Mouse (Mus musculus) MEL (cell line): ENCODE results near the gene Serinc5. TPM values are rescaled to one million over a fixed set of nuclear protein-coding genes. Genes with fewer than 3 reads are reported as not detected.

Experiments used
- DNase-seq: peaks from one replicate; pipeline ENCODE4 v3.0.0; 2011; ENCODE audit warnings: low read depth, low spot score
- H3K27ac ChIP-seq: 2 replicates; pipeline ENCODE4 v1.5.1; 2012; ENCODE audit warnings: low read depth, mild to moderate bottlenecking, control low read depth, low read length, moderate library complexity; ENCODE audit not compliant: control insufficient read depth
- H3K27me3 ChIP-seq, 2 experiments: fragments of 150-350 bp in 1 of 2; sonication (generic) in 1 of 2; 2 replicates each; pipeline ENCODE4 v1.6.1; 2012; ENCODE audit warnings: low read length in 2 of 2, mild to moderate bottlenecking in 2 of 2, improper control_type of control experiment in 1 of 2, moderate library complexity in 1 of 2; ENCODE audit not compliant: insufficient read depth in 2 of 2, control insufficient read depth in 1 of 2
- H3K36me3 ChIP-seq, 2 experiments: 2 replicates each; pipeline ENCODE4 v1.6.1; 2012 to 2014; ENCODE audit warnings: low read length in 2 of 2, improper control_type of control experiment in 1 of 2, inconsistent platforms in 1 of 2, mild to moderate bottlenecking in 1 of 2; ENCODE audit not compliant: insufficient read depth in 2 of 2, control insufficient read depth in 1 of 2
- H3K4me1 ChIP-seq, 2 experiments: fragments of 150-350 bp in 1 of 2; sonication (generic) in 1 of 2; 2 replicates each; pipeline ENCODE4 v1.6.1; 2012; ENCODE audit warnings: low read length in 2 of 2, improper control_type of control experiment in 1 of 2, mild to moderate bottlenecking in 1 of 2; ENCODE audit not compliant: insufficient read depth in 2 of 2, control insufficient read depth in 1 of 2
- H3K4me3 ChIP-seq, 2 experiments: fragments of 150-350 bp in 1 of 2; sonication (generic) in 1 of 2; 2 replicates each; pipeline ENCODE4 v1.5.1; 2012; ENCODE audit warnings: low read depth in 2 of 2, low read length in 2 of 2, mild to moderate bottlenecking in 2 of 2, moderate library complexity in 2 of 2, control low read depth in 1 of 2, improper control_type of control experiment in 1 of 2; ENCODE audit not compliant: control insufficient read depth in 1 of 2, insufficient read depth in 1 of 2
- H3K79me2 ChIP-seq: 2 replicates; pipeline ENCODE4 v1.6.1; 2012; ENCODE audit warnings: mild to moderate bottlenecking, low read length, moderate library complexity; ENCODE audit not compliant: control insufficient read depth, poor library complexity, insufficient read depth
- H3K9ac ChIP-seq: 2 replicates; pipeline ENCODE4 v1.6.1; 2012; ENCODE audit warnings: low read depth, mild to moderate bottlenecking, control low read depth, low read length, moderate library complexity; ENCODE audit not compliant: control insufficient read depth, poor library complexity, severe bottlenecking
- H3K9me3 ChIP-seq: fragments of 150-350 bp; sonication (generic); replicated peaks from 2 replicates; pipeline ENCODE4 v1.6.1; 2012; ENCODE audit warnings: mild to moderate bottlenecking, low read length, improper control_type of control experiment, moderate library complexity; ENCODE audit not compliant: insufficient read depth
- CHD1 ChIP-seq: IDR thresholded peaks from 2 replicates; pipeline ENCODE4 v1.6.1; 2012; ENCODE audit warnings: low read depth, mild to moderate bottlenecking, inconsistent platforms, low read length, improper control_type of control experiment
- CTCF ChIP-seq, 3 experiments: IDR thresholded peaks in 2 of 3; conservative IDR thresholded peaks in 1 of 3; 2 replicates each; pipeline ENCODE4 v1.5.1; 2011 to 2012; ENCODE audit warnings: low read length in 3 of 3, low read depth in 2 of 3, mild to moderate bottlenecking in 2 of 3, improper control_type of control experiment in 1 of 3, inconsistent platforms in 1 of 3, mixed read lengths in 1 of 3, moderate library complexity in 1 of 3; ENCODE audit not compliant: control insufficient read depth in 1 of 3, insufficient read depth in 1 of 3, poor library complexity in 1 of 3, severe bottlenecking in 1 of 3
- ELF1 ChIP-seq: IDR thresholded peaks from 2 replicates; pipeline ENCODE4 v1.6.1; 2014; ENCODE audit warnings: low read depth, mild to moderate bottlenecking, inconsistent platforms, low read length, improper control_type of control experiment, moderate library complexity
- KAT2A ChIP-seq: conservative IDR thresholded peaks from 2 replicates; pipeline ENCODE4 v1.6.1; 2012; ENCODE audit warnings: low read depth, low read length, improper control_type of control experiment, inconsistent platforms
- MAFK ChIP-seq: IDR thresholded peaks from 2 replicates; pipeline ENCODE4 v1.6.1; 2011; ENCODE audit warnings: low read depth, mild to moderate bottlenecking, low read length, improper control_type of control experiment, borderline replicate concordance
- MAX ChIP-seq: IDR thresholded peaks from 2 replicates; pipeline ENCODE4 v1.6.1; 2011; ENCODE audit warnings: low read length, improper control_type of control experiment
- MXI1 ChIP-seq: IDR thresholded peaks from 2 replicates; pipeline ENCODE4 v1.6.1; 2011; ENCODE audit warnings: mild to moderate bottlenecking, low read depth, low read length, improper control_type of control experiment
- MYC ChIP-seq: IDR thresholded peaks from 2 replicates; pipeline ENCODE4 v1.6.1; 2011; ENCODE audit warnings: low read depth, mild to moderate bottlenecking, low read length, improper control_type of control experiment, moderate library complexity
- NELFE ChIP-seq: IDR thresholded peaks from 2 replicates; pipeline ENCODE4 v1.6.1; 2011; ENCODE audit warnings: low read depth, low read length, improper control_type of control experiment
- POLR2AphosphoS2 ChIP-seq: IDR thresholded peaks from 2 replicates; pipeline ENCODE4 v1.6.1; 2011; ENCODE audit warnings: low read length, improper control_type of control experiment
- RAD21 ChIP-seq: IDR thresholded peaks from 2 replicates; pipeline ENCODE4 v1.6.1; 2011; ENCODE audit warnings: mild to moderate bottlenecking, low read depth, low read length, improper control_type of control experiment
- RCOR1 ChIP-seq: IDR thresholded peaks from 2 replicates; pipeline ENCODE4 v1.6.1; 2012; ENCODE audit warnings: low read depth, mild to moderate bottlenecking, inconsistent platforms, low read length, improper control_type of control experiment
- TBP ChIP-seq: IDR thresholded peaks from 2 replicates; pipeline ENCODE4 v1.8.0; 2011; ENCODE audit warnings: low read depth, low read length, improper control_type of control experiment
- TCF12 ChIP-seq: IDR thresholded peaks from 2 replicates; pipeline ENCODE4 v1.6.1; 2014; ENCODE audit warnings: low read depth, mild to moderate bottlenecking, inconsistent platforms, low read length, improper control_type of control experiment, moderate library complexity
- USF2 ChIP-seq, 2 experiments: IDR thresholded peaks; 2 replicates each; pipeline ENCODE4 v1.6.1; 2011 to 2012; ENCODE audit warnings: improper control_type of control experiment in 2 of 2, low read length in 2 of 2, borderline replicate concordance in 1 of 2, inconsistent platforms in 1 of 2, low read depth in 1 of 2, mild to moderate bottlenecking in 1 of 2; ENCODE audit not compliant: insufficient read depth in 1 of 2
- polyA plus RNA-seq, 2 experiments: library from polyadenylated mRNA; stranded (reverse) in 1 of 2; unstranded in 1 of 2; fragments of >175 nt in 1 of 2; fragments of >200 nt in 1 of 2; gene quantifications; 2 replicates each; pipeline versions ENCODE4 v1.2.1 to v1.2.4; 2012; ENCODE audit warnings: low replicate concordance in 2 of 2, low read depth in 1 of 2; ENCODE audit not compliant: insufficient read length in 2 of 2, insufficient read depth in 1 of 2, missing spikeins in 1 of 2
- total RNA-seq: library from RNA; depleted of rRNA; stranded (reverse); fragments of 300-350 nt; gene quantifications from 2 replicates; pipeline ENCODE4 v1.2.3, GENCODE M21; 2012

Serinc5 gene
- total and polyA plus RNA-seq, 3 experiments = 4.0 to 8.8 TPM; not detected in 1

GRCm38 (mm10) chr13:92649111-92649510 lies 38.2 kb downstream of the Serinc5 start:
- H3K9me3 ChIP-seq = no peaks in the 10 kb centered on the region
- H3K79me2 ChIP-seq = no peaks in the 10 kb centered on the region
- no peak overlapping the region for H3K9ac ChIP-seq
- TF ChIP-seq MAX = no peak
- TF ChIP-seq RCOR1 = no peak
- TF ChIP-seq RAD21 = no peak
- TF ChIP-seq NELFE = no peak
- H3K27me3 ChIP-seq = no peaks in the 10 kb centered on the region
- H3K27ac ChIP-seq = no peak overlapping the region
- peaks cover 2 to 3% of the 10 kb centered on the region in 2 experiments; a peak in 2 of 4 replicates for H3K4me1 ChIP-seq
- H3K36me3 ChIP-seq = no peaks in the 10 kb centered on the region
- H3K4me3 ChIP-seq = no peak overlapping the region
- DNase-seq = no peak

GRCm38 (mm10) chr13:92650956-92651355 lies 40.1 kb downstream of the Serinc5 start:
- H3K9ac ChIP-seq = no peak overlapping the region
- TF ChIP-seq CTCF (IDR thresholded peaks at IDR 0.05 in 2 of 3, conservative IDR thresholded peaks at IDR 0.05 in 1 of 3; ENCODE audit: control insufficient read depth in 1 of 3, insufficient read depth in 1 of 3, low read depth in 2 of 3, low read length in 3 of 3, poor library complexity in 1 of 3, severe bottlenecking in 1 of 3) (no peak), MAFK (no peak), MXI1 (no peak)
- H3K79me2 ChIP-seq = no peaks in the 10 kb centered on the region
- H3K4me1 ChIP-seq = peaks cover 2 to 3% of the 10 kb centered on the region in 2 experiments; a peak in 2 of 4 replicates
- H3K9me3 ChIP-seq = no peaks in the 10 kb centered on the region
- no peaks in the 10 kb centered on the region for H3K27me3 ChIP-seq
- no peak for DNase-seq
- H3K4me3 ChIP-seq = no peak overlapping the region
- H3K27ac ChIP-seq = no peak overlapping the region
- no peaks in the 10 kb centered on the region for H3K36me3 ChIP-seq

- Histone ChIP-seq H3K36me3 (no peaks in the 10 kb centered on the region), H3K9me3 (no peaks in the 10 kb centered on the region), H3K4me1 (peaks cover 2 to 3% of the 10 kb centered on the region in 2 experiments; a peak in 2 of 4 replicates), H3K27me3 (no peaks in the 10 kb centered on the region), H3K9ac (no peak overlapping the region), H3K79me2 (no peaks in the 10 kb centered on the region), H3K27ac (no peak overlapping the region), H3K4me3 (no peak overlapping the region)
- DNase-seq = no peak
- TF ChIP-seq CTCF (IDR thresholded peaks at IDR 0.05 in 2 of 3, conservative IDR thresholded peaks at IDR 0.05 in 1 of 3; ENCODE audit: control insufficient read depth in 1 of 3, insufficient read depth in 1 of 3, low read depth in 2 of 3, low read length in 3 of 3, poor library complexity in 1 of 3, severe bottlenecking in 1 of 3) (no peak), MYC (no peak), RCOR1 (no peak), KAT2A (no peak), TBP (no peak), ELF1 (no peak), USF2 (IDR thresholded peaks at IDR 0.05; ENCODE audit: borderline replicate concordance in 1 of 2, insufficient read depth in 1 of 2, low read depth in 1 of 2, low read length in 2 of 2) (no peak), CHD1 (no peak), MAX (no peak), NELFE (no peak), MXI1 (no peak), POLR2AphosphoS2 (no peak), MAFK (no peak), TCF12 (no peak)
These were observed 41.6 kb downstream of the Serinc5 start for GRCm38 (mm10) chr13:92652498-92652897.
